Mouse (Mus musculus): Measurements from ENCODE around the gene Olfr1089. TPM values are rescaled to one million over a fixed set of nuclear protein-coding genes. Genes with fewer than 3 reads are reported as not detected.

Gene Olfr1089
- not detected for total RNA-seq (2021)
- polyA plus RNA-seq (2012; rRNA removed): not detected in 2 replicates
- long read RNA-seq: 0 reads

GRCm38 (mm10) chr2:86733601-86734000, at the start of gene Olfr1089:
Olfr1089 (minus strand) TSS chr2:86733701.
- no peak within 1 kb of the TSS for H3K27ac ChIP-seq
- H3K27me3 ChIP-seq (ENCODE audit: control insufficient read depth, insufficient read depth, low read length): no peaks in the 10 kb centered on the region
- H3K4me1 ChIP-seq (ENCODE audit: control insufficient read depth, insufficient read depth, low read length): no peaks in the 10 kb centered on the region
- H3K9ac ChIP-seq (ENCODE audit: low read depth, low read length): no peak within 1 kb of the TSS
- DNase-seq: no peak
- H3K4me3 ChIP-seq: no peak within 1 kb of the TSS
- TF ChIP-seq EP300 (IDR thresholded peaks at IDR 0.05; ENCODE audit: insufficient read depth, low read depth, low read length): no peak
- no peak for TF ChIP-seq CTCF (IDR thresholded peaks at IDR 0.05)
- no peak for TF ChIP-seq POLR2A (IDR thresholded peaks at IDR 0.05; ENCODE audit: insufficient read depth, low read depth, low read length)
- no peaks in the 10 kb centered on the region for H3K79me2 ChIP-seq (replicated peaks; ENCODE audit: control insufficient read depth, insufficient read depth, low read length)
- H3K36me3 ChIP-seq (ENCODE audit: control insufficient read depth, insufficient read depth, low read length): no peaks in the 10 kb centered on the region
- intact Hi-C loops (cut with DNase I): no loop called here

GRCm38 (mm10) chr2:86782179-86782578, 48.7 kb upstream of the Olfr1089 start, which contains the start of gene Olfr1093:
Olfr1093 (plus strand) TSS chr2:86782479.
- H3K9ac ChIP-seq (ENCODE audit: low read depth, low read length): no peak within 1 kb of the TSS
- no peaks in the 10 kb centered on the region for H3K36me3 ChIP-seq (ENCODE audit: control insufficient read depth, insufficient read depth, low read length)
- no peaks in the 10 kb centered on the region for H3K27me3 ChIP-seq (ENCODE audit: control insufficient read depth, insufficient read depth, low read length)
- DNase-seq: no peak
- WGBS: 61% methylated on average over 2 of the region's 2 CpGs
- H3K4me1 ChIP-seq (ENCODE audit: control insufficient read depth, insufficient read depth, low read length): no peaks in the 10 kb centered on the region
- H3K79me2 ChIP-seq (replicated peaks; ENCODE audit: control insufficient read depth, insufficient read depth, low read length): no peaks in the 10 kb centered on the region
- no peak within 1 kb of the TSS for H3K4me3 ChIP-seq
- intact Hi-C loops (cut with DNase I): no loop called here
- no peak within 1 kb of the TSS for H3K27ac ChIP-seq
- TF ChIP-seq EP300 (IDR thresholded peaks at IDR 0.05; ENCODE audit: insufficient read depth, low read depth, low read length) (no peak), CTCF (IDR thresholded peaks at IDR 0.05) (no peak), POLR2A (IDR thresholded peaks at IDR 0.05; ENCODE audit: insufficient read depth, low read depth, low read length) (no peak)

GRCm38 (mm10) chr2:86761050-86761449, 27.5 kb upstream of the Olfr1089 start:
- no peaks in the 10 kb centered on the region for H3K4me1 ChIP-seq (ENCODE audit: control insufficient read depth, insufficient read depth, low read length)
- TF ChIP-seq CTCF (IDR thresholded peaks at IDR 0.05) (no peak), POLR2A (IDR thresholded peaks at IDR 0.05; ENCODE audit: insufficient read depth, low read depth, low read length) (no peak), EP300 (IDR thresholded peaks at IDR 0.05; ENCODE audit: insufficient read depth, low read depth, low read length) (no peak)
- DNase-seq: no peak
- 92% methylated on average over 6 of the region's 6 CpGs for WGBS
- H3K36me3 ChIP-seq (ENCODE audit: control insufficient read depth, insufficient read depth, low read length): no peaks in the 10 kb centered on the region
- no peaks in the 10 kb centered on the region for H3K27me3 ChIP-seq (ENCODE audit: control insufficient read depth, insufficient read depth, low read length)
- no peak overlapping the region for H3K4me3 ChIP-seq
- H3K79me2 ChIP-seq (replicated peaks; ENCODE audit: control insufficient read depth, insufficient read depth, low read length): no peaks in the 10 kb centered on the region
- no peak overlapping the region for H3K27ac ChIP-seq
- no peak overlapping the region for H3K9ac ChIP-seq (ENCODE audit: low read depth, low read length)
- intact Hi-C loops (cut with DNase I): no loop called here

DNA sequence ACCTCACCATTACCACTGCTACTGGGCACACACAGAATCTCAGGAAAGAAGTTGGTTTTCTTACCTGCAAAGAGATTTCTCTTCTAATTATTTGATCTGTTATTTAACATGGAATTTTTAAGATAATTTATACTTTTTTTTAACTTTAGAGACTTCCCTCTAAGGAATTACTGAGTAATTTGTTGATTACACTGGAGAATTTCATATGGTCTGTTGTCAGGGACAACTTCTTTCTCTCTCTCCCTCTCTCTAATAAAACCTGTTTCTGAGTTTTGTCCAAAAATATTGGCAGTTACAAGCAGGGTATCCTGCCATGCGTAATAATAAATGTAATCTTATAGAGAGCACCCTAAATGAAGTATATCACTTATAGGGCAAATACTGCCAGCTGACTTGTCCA, 25.4 kb upstream of the Olfr1089 start, which contains the start of gene Olfr1090:
Gene Olfr1090, minus strand, starts transcription at position 101 of the 400 bp plus-strand sequence.
- Histone ChIP-seq H3K9ac (ENCODE audit: low read depth, low read length) (no peak within 1 kb of the TSS), H3K4me3 (no peak within 1 kb of the TSS), H3K79me2 (replicated peaks; ENCODE audit: control insufficient read depth, insufficient read depth, low read length) (no peaks in the 10 kb centered on the region), H3K27me3 (ENCODE audit: control insufficient read depth, insufficient read depth, low read length) (no peaks in the 10 kb centered on the region), H3K36me3 (ENCODE audit: control insufficient read depth, insufficient read depth, low read length) (no peaks in the 10 kb centered on the region), H3K27ac (no peak within 1 kb of the TSS), H3K4me1 (ENCODE audit: control insufficient read depth, insufficient read depth, low read length) (no peaks in the 10 kb centered on the region)
- DNase-seq: no peak
- TF ChIP-seq EP300 (IDR thresholded peaks at IDR 0.05; ENCODE audit: insufficient read depth, low read depth, low read length) (no peak), CTCF (IDR thresholded peaks at IDR 0.05) (no peak), POLR2A (IDR thresholded peaks at IDR 0.05; ENCODE audit: insufficient read depth, low read depth, low read length) (no peak)
- WGBS: 92% methylated on average over 1 of the region's 1 CpGs
- intact Hi-C loops (cut with DNase I): no loop called here

DNA sequence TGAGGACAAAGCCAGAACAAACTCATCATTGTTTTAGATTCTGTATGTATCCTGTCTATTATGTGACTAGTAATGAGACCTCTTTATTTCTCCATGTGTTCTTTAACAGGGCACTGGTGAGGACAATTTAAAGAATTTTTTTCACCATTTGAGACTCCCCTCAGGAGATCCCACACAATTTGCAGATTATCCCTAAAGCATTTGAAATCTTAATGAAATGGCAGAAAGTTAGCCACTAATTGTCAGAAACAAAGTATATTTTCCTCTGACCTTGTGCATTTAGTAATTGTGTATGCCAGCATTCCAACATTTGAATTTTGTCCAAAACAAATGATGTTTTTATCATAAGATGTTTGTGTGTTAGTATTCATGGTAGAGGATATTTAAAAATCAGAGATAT, 35.2 kb downstream of the Olfr1089 start, which contains the start of gene Olfr1087:
Gene Olfr1087, minus strand, starts transcription at position 101 of the 400 bp plus-strand sequence.
- TF ChIP-seq CTCF (IDR thresholded peaks at IDR 0.05) (no peak), EP300 (IDR thresholded peaks at IDR 0.05; ENCODE audit: insufficient read depth, low read depth, low read length) (no peak), POLR2A (IDR thresholded peaks at IDR 0.05; ENCODE audit: insufficient read depth, low read depth, low read length) (no peak)
- DNase-seq: no peak
- H3K4me1 ChIP-seq (ENCODE audit: control insufficient read depth, insufficient read depth, low read length): no peaks in the 10 kb centered on the region
- H3K9ac ChIP-seq (ENCODE audit: low read depth, low read length): no peak within 1 kb of the TSS
- no peaks in the 10 kb centered on the region for H3K36me3 ChIP-seq (ENCODE audit: control insufficient read depth, insufficient read depth, low read length)
- intact Hi-C loops (cut with DNase I): no loop called here
- no peak within 1 kb of the TSS for H3K4me3 ChIP-seq
- no peaks in the 10 kb centered on the region for H3K27me3 ChIP-seq (ENCODE audit: control insufficient read depth, insufficient read depth, low read length)
- H3K79me2 ChIP-seq (replicated peaks; ENCODE audit: control insufficient read depth, insufficient read depth, low read length): no peaks in the 10 kb centered on the region
- H3K27ac ChIP-seq: no peak within 1 kb of the TSS

Other genes starting within 250 kb of the Olfr1089 start
- gene Olfr228, start 246.3 kb downstream of the Olfr1089 start, total RNA-seq (2021): not detected
- not detected in 2 replicates for gene Olfr228, start 246.3 kb downstream of the Olfr1089 start, polyA plus RNA-seq (2012; rRNA removed)
- gene Olfr1076, start 225.2 kb downstream of the Olfr1089 start, total RNA-seq (2021): not detected
- not detected in 2 replicates for gene Olfr1076, start 225.2 kb downstream of the Olfr1089 start, polyA plus RNA-seq (2012; rRNA removed)
- not detected for gene Olfr1079, start 191.2 kb downstream of the Olfr1089 start, total RNA-seq (2021)
- gene Olfr1079, start 191.2 kb downstream of the Olfr1089 start, polyA plus RNA-seq (2012; rRNA removed): not detected in 2 replicates
- gene Olfr1080, start 175.5 kb downstream of the Olfr1089 start, total RNA-seq (2021): not detected
- not detected in 2 replicates for gene Olfr1080, start 175.5 kb downstream of the Olfr1089 start, polyA plus RNA-seq (2012; rRNA removed)
- not detected for gene Olfr1082, start 134.7 kb downstream of the Olfr1089 start, total RNA-seq (2021)
- not detected in 2 replicates for gene Olfr1082, start 134.7 kb downstream of the Olfr1089 start, polyA plus RNA-seq (2012; rRNA removed)
- gene Olfr1084, start 94.0 kb downstream of the Olfr1089 start, total RNA-seq (2021): not detected
- gene Olfr1084, start 94.0 kb downstream of the Olfr1089 start, polyA plus RNA-seq (2012; rRNA removed): not detected in 2 replicates
- not detected for gene Olfr1085, start 71.7 kb downstream of the Olfr1089 start, total RNA-seq (2021)
- not detected in 2 replicates for gene Olfr1085, start 71.7 kb downstream of the Olfr1089 start, polyA plus RNA-seq (2012; rRNA removed)
- not detected for gene Olfr1086, start 53.6 kb downstream of the Olfr1089 start, total RNA-seq (2021)
- not detected in 2 replicates for gene Olfr1086, start 53.6 kb downstream of the Olfr1089 start, polyA plus RNA-seq (2012; rRNA removed)
- not detected for gene Olfr1087, start 35.3 kb downstream of the Olfr1089 start, total RNA-seq (2021)
- gene Olfr1087, start 35.3 kb downstream of the Olfr1089 start, polyA plus RNA-seq (2012; rRNA removed): not detected in 2 replicates
- gene Olfr1090, start 25.3 kb upstream of the Olfr1089 start, total RNA-seq (2021): not detected
- gene Olfr1090, start 25.3 kb upstream of the Olfr1089 start, polyA plus RNA-seq (2012; rRNA removed): not detected in 2 replicates
- gene Olfr1093, start 48.8 kb upstream of the Olfr1089 start, total RNA-seq (2021): not detected
- not detected in 2 replicates for gene Olfr1093, start 48.8 kb upstream of the Olfr1089 start, polyA plus RNA-seq (2012; rRNA removed)
- not detected for gene Olfr141, start 76.3 kb upstream of the Olfr1089 start, total RNA-seq (2021)
- not detected in 2 replicates for gene Olfr141, start 76.3 kb upstream of the Olfr1089 start, polyA plus RNA-seq (2012; rRNA removed)
- not detected for gene Olfr1094, start 91.0 kb upstream of the Olfr1089 start, total RNA-seq (2021)
- not detected in 2 replicates for gene Olfr1094, start 91.0 kb upstream of the Olfr1089 start, polyA plus RNA-seq (2012; rRNA removed)
- not detected for gene Olfr1095, start 118.0 kb upstream of the Olfr1089 start, total RNA-seq (2021)
- not detected in 2 replicates for gene Olfr1095, start 118.0 kb upstream of the Olfr1089 start, polyA plus RNA-seq (2012; rRNA removed)
- gene Gm13723, start 141.1 kb upstream of the Olfr1089 start, total RNA-seq (2021): not detected
- not detected in 2 replicates for gene Gm13723, start 141.1 kb upstream of the Olfr1089 start, polyA plus RNA-seq (2012; rRNA removed)
- not detected for gene Olfr1097, start 158.5 kb upstream of the Olfr1089 start, total RNA-seq (2021)
- gene Olfr1097, start 158.5 kb upstream of the Olfr1089 start, polyA plus RNA-seq (2012; rRNA removed): not detected in 2 replicates
- not detected for gene Olfr1098, start 190.8 kb upstream of the Olfr1089 start, total RNA-seq (2021)
- not detected in 2 replicates for gene Olfr1098, start 190.8 kb upstream of the Olfr1089 start, polyA plus RNA-seq (2012; rRNA removed)
- gene Olfr1099, start 227.0 kb upstream of the Olfr1089 start, total RNA-seq (2021): not detected
- gene Olfr1099, start 227.0 kb upstream of the Olfr1089 start, polyA plus RNA-seq (2012; rRNA removed): not detected in 2 replicates
- not detected for gene Olfr1100, start 246.3 kb upstream of the Olfr1089 start, total RNA-seq (2021)
- gene Olfr1100, start 246.3 kb upstream of the Olfr1089 start, polyA plus RNA-seq (2012; rRNA removed): not detected in 2 replicates

Measured in heart, adult 2 months (tissue).